Mouse (Mus musculus) megakaryocyte progenitor cell, adult 5-6 weeks (primary cell): Measurements from ENCODE around the gene Edn1. TPM values are rescaled to one million over a fixed set of nuclear protein-coding genes. Genes with fewer than 3 reads are reported as not detected.

Experiments used
- ATAC-seq: replicated peaks from 2 replicates; pipeline ENCODE4 v1.8.0; 2016; ENCODE audit warnings: mild to moderate bottlenecking, moderate TSS enrichment, inconsistent platforms; ENCODE audit not compliant: poor library complexity
- total RNA-seq, 2 experiments: library from RNA; stranded (forward) in 1 of 2; stranded (reverse) in 1 of 2; fragments of 157-497, 149-512 nt in 1 of 2; fragments of 200-1000 nt in 1 of 2; gene quantifications; 2 replicates each; pipeline versions ENCODE4 v1.2.3 to v1.2.4; 2015 to 2017

Gene Edn1
- total RNA-seq, 2 experiments from 2014 or later: not detected

- ATAC-seq: no peak
Measured at GRCm38 (mm10) chr13:42309804-42310203, 8.5 kb downstream of the Edn1 start.

GRCm38 (mm10) chr13:42315628-42316027 lies 14.4 kb downstream of the Edn1 start:
- ATAC-seq: no peak

GRCm38 (mm10) chr13:42317808-42318207 lies 16.5 kb downstream of the Edn1 start:
- no peak for ATAC-seq

GRCm38 (mm10) chr13:42328576-42328975 lies 27.3 kb downstream of the Edn1 start:
- peak; percentile 98 for ATAC-seq

GRCm38 (mm10) chr13:42331104-42331503 lies 29.8 kb downstream of the Edn1 start:
- ATAC-seq: peak; percentile 45

- no peak for ATAC-seq
Measured at GRCm38 (mm10) chr13:42334981-42335380, 33.7 kb downstream of the Edn1 start.

- ATAC-seq: no peak
Measured at GRCm38 (mm10) chr13:42336414-42336813, 35.1 kb downstream of the Edn1 start.

- peak; percentile 55 for ATAC-seq
Measured at GRCm38 (mm10) chr13:42337072-42337471, 35.8 kb downstream of the Edn1 start.

GRCm38 (mm10) chr13:42339466-42339865 lies 38.2 kb downstream of the Edn1 start:
- ATAC-seq: no peak

- no peak for ATAC-seq
Measured at GRCm38 (mm10) chr13:42341871-42342532, 40.7 kb downstream of the Edn1 start.

- no peak for ATAC-seq
Measured at GRCm38 (mm10) chr13:42345439-42345838, 44.2 kb downstream of the Edn1 start.

GRCm38 (mm10) chr13:42346414-42346813 lies 45.1 kb downstream of the Edn1 start:
- ATAC-seq: no peak

- no peak for ATAC-seq
Measured at GRCm38 (mm10) chr13:42351675-42352074, 50.4 kb downstream of the Edn1 start.

Other genes with a start within 250 kb of the Edn1 start
- 36.8 and 40.9 TPM in 2 replicates for gene Hivep1, start 249.5 kb upstream of the Edn1 start, total RNA-seq (2015)
- 10.8 and 13.8 TPM in 2 replicates for gene Hivep1, start 249.5 kb upstream of the Edn1 start, total RNA-seq (2017)